Mouse (Mus musculus): ENCODE measurements at regions not wholly inside any gene's neighbourhood (a gene's known extent, or its start where the extent isn't known, plus 50 kb on each side); places are given as distances from the start of the nearest gene placed in this dataset.
"Not testable (repeated sequence)": the region's sequence is repeated elsewhere in the genome, so short reads cannot be mapped to it uniquely, and the experiment has no call there.

GRCm38 (mm10) chr13:4935940-4936339, 327.0 kb upstream of the Akr1e1 start:
- DNase-seq, result no peak

GRCm38 (mm10) chr13:4939849-4940248, 330.9 kb upstream of the Akr1e1 start:
- no peak for DNase-seq

- DNase-seq, result peak; percentile 22
Measured at GRCm38 (mm10) chr13:4942490-4942889, 333.5 kb upstream of the Akr1e1 start.

- DNase-seq, result no peak
Measured at GRCm38 (mm10) chr13:4943046-4943445, 334.1 kb upstream of the Akr1e1 start.

- DNase-seq, result no peak
Measured at GRCm38 (mm10) chr13:4955384-4955783, 346.4 kb upstream of the Akr1e1 start.

GRCm38 (mm10) chr13:4964824-4965223, 355.9 kb upstream of the Akr1e1 start:
- DNase-seq, result no peak

GRCm38 (mm10) chr13:4970081-4970892, 361.3 kb upstream of the Akr1e1 start:
- no peak for DNase-seq

- DNase-seq, result no peak
Measured at GRCm38 (mm10) chr13:4971472-4972067, 362.6 kb upstream of the Akr1e1 start.

- no peak for DNase-seq
Measured at GRCm38 (mm10) chr13:4992876-4993275, 383.9 kb upstream of the Akr1e1 start.

GRCm38 (mm10) chr13:5008296-5008695, 399.3 kb upstream of the Akr1e1 start:
- DNase-seq, result no peak

- no peak for DNase-seq
Measured at GRCm38 (mm10) chr13:5022439-5022838, 413.5 kb upstream of the Akr1e1 start.

- no peak for DNase-seq
Measured at GRCm38 (mm10) chr13:5059859-5060258, 450.9 kb upstream of the Akr1e1 start.

- no peak for DNase-seq
Measured at GRCm38 (mm10) chr13:5060462-5060861, 451.5 kb upstream of the Akr1e1 start.

GRCm38 (mm10) chr13:5107454-5107853, 498.5 kb upstream of the Akr1e1 start:
- DNase-seq, result no peak

GRCm38 (mm10) chr13:5154911-5155310, 545.9 kb upstream of the Akr1e1 start:
- no peak for DNase-seq

GRCm38 (mm10) chr13:5159765-5160684, 551.1 kb upstream of the Akr1e1 start:
- no peak for DNase-seq

GRCm38 (mm10) chr13:5166716-5167115, 557.7 kb upstream of the Akr1e1 start:
- no peak for DNase-seq

- no peak for DNase-seq
Measured at GRCm38 (mm10) chr13:5178996-5179395, 570.0 kb upstream of the Akr1e1 start.

GRCm38 (mm10) chr13:5179552-5179951, 570.6 kb upstream of the Akr1e1 start:
- DNase-seq, result no peak

GRCm38 (mm10) chr13:5185237-5185800, 576.3 kb upstream of the Akr1e1 start:
- not testable (repeated sequence) for DNase-seq

GRCm38 (mm10) chr13:5202736-5203135, 593.8 kb upstream of the Akr1e1 start:
- no peak for DNase-seq

- DNase-seq, result no peak
Measured at GRCm38 (mm10) chr13:5204143-5204542, 595.2 kb upstream of the Akr1e1 start.

- no peak for DNase-seq
Measured at GRCm38 (mm10) chr13:5211659-5212058, 602.7 kb upstream of the Akr1e1 start.

Measured in lung, postnatal 14 days (tissue).